Mouse (Mus musculus) intestine, postnatal 0 days (tissue): ENCODE measurements at regions not wholly inside any gene's neighbourhood (a gene's known extent, or its start where the extent isn't known, plus 50 kb on each side); places are given as distances from the start of the nearest gene placed in this dataset.

ENCODE experiments used
- ATAC-seq: fragments of 200-750 bp; cut with Nextera tagmentation; 2 replicates; pipeline ENCODE4 v1.8.0; 2017; ENCODE audit warnings: mild to moderate bottlenecking, moderate TSS enrichment, moderate library complexity
- H3K27ac ChIP-seq: fragments of 300-500 bp; sonication (generic); 2 replicates; pipeline ENCODE4 v1.5.1; 2014; ENCODE audit warnings: mild to moderate bottlenecking, low read depth, low read length, moderate library complexity
- H3K27me3 ChIP-seq: fragments of 300-500 bp; sonication (generic); replicated peaks from 2 replicates; pipeline ENCODE4 v1.6.1; 2014; ENCODE audit warnings: low read length, mixed read lengths; ENCODE audit not compliant: control insufficient read depth, insufficient read depth
- H3K36me3 ChIP-seq: fragments of 300-500 bp; sonication (generic); 2 replicates; pipeline ENCODE4 v1.6.1; 2014; ENCODE audit warnings: mild to moderate bottlenecking, moderate library complexity; ENCODE audit not compliant: control insufficient read depth, insufficient read depth
- H3K4me1 ChIP-seq: fragments of 300-500 bp; sonication (generic); replicated peaks from 2 replicates; pipeline ENCODE4 v1.6.1; 2014; ENCODE audit warnings: antibody characterized with exemption, low read length, mixed read lengths; ENCODE audit not compliant: control insufficient read depth, insufficient read depth
- H3K4me2 ChIP-seq: fragments of 300-500 bp; sonication (generic); replicated peaks from 2 replicates; pipeline ENCODE4 v1.6.1; 2014; ENCODE audit warnings: low read depth, mild to moderate bottlenecking, moderate library complexity
- H3K4me3 ChIP-seq: fragments of 300-500 bp; sonication (generic); 2 replicates; pipeline ENCODE4 v1.5.1; 2014; ENCODE audit warnings: low read depth, low read length
- H3K9ac ChIP-seq: fragments of 300-500 bp; sonication (generic); 2 replicates; pipeline ENCODE4 v1.6.1; 2014; ENCODE audit warnings: mild to moderate bottlenecking, low read depth, low read length
- H3K9me3 ChIP-seq: fragments of 300-500 bp; sonication (generic); 2 replicates; pipeline ENCODE4 v1.6.1; 2016; ENCODE audit warnings: mixed run types; ENCODE audit not compliant: control insufficient read depth
- CTCF ChIP-seq: sonication (generic); IDR thresholded peaks from 2 replicates; pipeline ENCODE4 v1.5.1; 2016; ENCODE audit warnings: low read depth, mild to moderate bottlenecking, control low read depth, antibody characterized with exemption, moderate library complexity
- WGBS: fragments of 180-500 bp; shearing (Covaris S2); extraction: QIAGEN DNeasy Blood & Tissue Kit; methylation state at CpG from one replicate; pipeline ENCODE4 v1.1.7; 2014; 5-methylcytosine and 5-hydroxymethylcytosine counted together

- H3K4me3 ChIP-seq: no peak overlapping the region
- H3K9me3 ChIP-seq: no peaks in the 10 kb centered on the region
- ATAC-seq: peak; percentile 46; the same call in 1 of the 2 replicates
- no peak for TF ChIP-seq CTCF
- no peak overlapping the region for H3K4me2 ChIP-seq
- H3K4me1 ChIP-seq: no peaks in the 10 kb centered on the region; the same call in 1 of the 2 replicates
- 28% methylated on average over 2 of the region's 2 CpGs for WGBS
- no peaks in the 10 kb centered on the region for H3K27me3 ChIP-seq
- no peaks in the 10 kb centered on the region for H3K36me3 ChIP-seq
- no peak overlapping the region for H3K27ac ChIP-seq
- no peak overlapping the region for H3K9ac ChIP-seq
Measured at GRCm38 (mm10) chr9:115656538-115656937, 252.7 kb upstream of the Gadl1 start.

- no peak overlapping the region for H3K27ac ChIP-seq
- no peaks in the 10 kb centered on the region for H3K9me3 ChIP-seq
- ATAC-seq: peak; percentile 48
- no peak overlapping the region for H3K4me2 ChIP-seq
- WGBS: 37% methylated on average over 4 of the region's 4 CpGs
- H3K4me1 ChIP-seq: no peaks in the 10 kb centered on the region; the same call in 1 of the 2 replicates
- no peaks in the 10 kb centered on the region for H3K27me3 ChIP-seq
- H3K9ac ChIP-seq: no peak overlapping the region
- H3K4me3 ChIP-seq: no peak overlapping the region
- no peak for TF ChIP-seq CTCF
- H3K36me3 ChIP-seq: no peaks in the 10 kb centered on the region
Measured at GRCm38 (mm10) chr9:115656994-115657713, 252.1 kb upstream of the Gadl1 start.

GRCm38 (mm10) chr9:115658477-115658876, 250.8 kb upstream of the Gadl1 start:
- TF ChIP-seq CTCF: no peak
- Histone ChIP-seq H3K27me3 (no peaks in the 10 kb centered on the region), H3K9ac (no peak overlapping the region), H3K4me2 (no peak overlapping the region), H3K9me3 (no peaks in the 10 kb centered on the region), H3K4me1 (no peaks in the 10 kb centered on the region; the same call in 1 of the 2 replicates), H3K4me3 (no peak overlapping the region), H3K36me3 (no peaks in the 10 kb centered on the region), H3K27ac (no peak overlapping the region)
- WGBS: 65% methylated on average over 5 of the region's 5 CpGs
- no peak for ATAC-seq

DNA sequence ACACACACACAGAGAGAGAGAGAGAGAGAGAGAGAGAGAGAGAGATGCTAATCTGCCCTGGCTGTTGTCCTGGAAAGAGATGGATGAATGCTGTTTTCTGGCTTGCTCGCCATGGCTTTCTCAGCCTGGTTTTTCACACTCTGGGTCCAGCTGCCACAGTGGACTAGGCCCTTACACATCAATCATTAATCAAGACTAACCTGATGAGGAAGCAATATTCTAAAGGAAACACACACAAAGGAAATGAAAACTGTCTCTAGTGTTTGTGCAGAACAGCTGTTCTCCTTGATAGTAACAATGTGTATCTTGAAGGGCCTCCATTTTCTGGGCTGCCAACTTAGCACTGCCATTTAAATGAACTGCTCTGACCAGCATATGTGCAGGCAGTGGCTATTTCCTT, 248.9 kb upstream of the Gadl1 start:
- Histone ChIP-seq H3K27ac (peak overlapping the region; percentile 21; the same call in 1 of the 2 replicates), H3K36me3 (no peaks in the 10 kb centered on the region), H3K4me3 (no peak overlapping the region), H3K9me3 (no peaks in the 10 kb centered on the region), H3K4me1 (no peaks in the 10 kb centered on the region; the same call in 1 of the 2 replicates), H3K27me3 (no peaks in the 10 kb centered on the region), H3K9ac (no peak overlapping the region), H3K4me2 (no peak overlapping the region)
- WGBS: 39% methylated on average over 1 of the region's 1 CpGs
- ATAC-seq: peak; percentile 58
- no peak for TF ChIP-seq CTCF

DNA sequence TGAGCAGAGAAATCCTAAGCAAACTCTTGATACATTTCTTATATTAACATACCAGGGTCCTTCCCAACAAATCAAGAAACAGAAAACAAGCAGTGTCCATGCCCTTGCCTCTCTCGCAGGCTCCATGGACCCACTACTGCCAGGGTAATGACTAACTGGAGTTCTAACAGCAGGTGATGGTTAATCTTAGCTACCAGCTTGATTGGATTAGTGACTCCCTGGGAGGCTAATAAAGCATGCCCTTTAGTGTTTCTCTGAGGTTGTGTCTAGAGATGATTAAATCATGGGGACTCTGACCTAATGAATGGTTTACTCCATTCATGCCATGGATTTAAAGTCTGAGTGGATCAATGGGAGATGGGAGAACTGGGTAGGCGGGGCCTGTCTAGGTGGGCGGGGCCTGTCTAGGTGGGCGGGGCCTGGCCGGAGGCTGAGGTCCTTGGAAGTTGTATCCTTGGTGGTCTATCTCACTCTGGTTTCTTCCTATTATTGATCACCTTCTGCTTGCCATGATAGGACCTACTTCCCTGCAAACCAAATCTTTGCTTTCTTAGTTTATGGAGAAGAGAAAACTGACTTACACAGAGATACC, 247.3 kb upstream of the Gadl1 start:
- Histone ChIP-seq H3K9me3 (no peaks in the 10 kb centered on the region), H3K9ac (no peak overlapping the region), H3K4me2 (no peak overlapping the region), H3K27ac (no peak overlapping the region), H3K4me3 (no peak overlapping the region), H3K27me3 (no peaks in the 10 kb centered on the region), H3K4me1 (no peaks in the 10 kb centered on the region; the same call in 1 of the 2 replicates), H3K36me3 (no peaks in the 10 kb centered on the region)
- WGBS: 76% methylated on average over 5 of the region's 5 CpGs
- no peak for TF ChIP-seq CTCF
- peak; percentile 41 for ATAC-seq

- Histone ChIP-seq H3K27me3 (no peaks in the 10 kb centered on the region), H3K9ac (no peak overlapping the region), H3K9me3 (no peaks in the 10 kb centered on the region), H3K36me3 (no peaks in the 10 kb centered on the region), H3K27ac (no peak overlapping the region), H3K4me2 (no peak overlapping the region), H3K4me3 (no peak overlapping the region), H3K4me1 (no peaks in the 10 kb centered on the region; the same call in 1 of the 2 replicates)
- WGBS: 61% methylated on average over 5 of the region's 5 CpGs
- no peak for ATAC-seq
- no peak for TF ChIP-seq CTCF
Measured at GRCm38 (mm10) chr9:115665337-115666004, 243.8 kb upstream of the Gadl1 start.
